Mouse (Mus musculus) thymus, postnatal 0 days (tissue): ENCODE results near the gene Engase. TPM values are rescaled to one million over a fixed set of nuclear protein-coding genes. Genes with fewer than 3 reads are reported as not detected.

Experiments used
- DNase-seq: peaks from one replicate; pipeline ENCODE4 v3.0.0-alpha.2; 2015; ENCODE audit warnings: low spot score
- polyA plus RNA-seq: library from polyadenylated mRNA; unstranded; fragments of >200 nt; fragmentation: Nextera tagmentation; extraction: Ambion mirVana; gene quantifications from 2 replicates; pipeline ENCODE4 v1.2.1, GENCODE M21; 2015

The Engase gene
- polyA plus RNA-seq, 1 experiment from 2014 or later = 16.0 TPM

- no peak for DNase-seq
Observed at GRCm38 (mm10) chr11:118453886-118454671, 22.6 kb upstream of the Engase start.

DNA sequence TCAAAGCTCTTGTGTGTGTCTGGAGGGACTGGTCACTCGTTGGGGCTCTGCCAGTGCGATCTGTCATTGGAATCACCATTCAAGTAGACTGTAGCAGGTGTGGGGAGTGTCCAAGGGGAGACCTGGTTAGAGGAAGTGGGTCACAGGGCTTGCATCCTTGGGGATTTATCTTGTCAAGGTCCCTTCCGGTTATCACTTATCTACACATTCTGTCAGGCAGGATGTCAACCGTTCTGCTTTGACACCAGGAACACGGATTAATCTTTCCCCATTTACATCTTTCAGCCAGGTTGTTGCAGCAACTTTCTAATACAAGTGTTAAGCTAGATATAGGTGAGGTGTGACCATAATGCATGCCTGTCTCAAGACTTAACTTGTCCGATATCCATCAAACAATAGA is 20.8 kb upstream of the Engase start:
- no peak for DNase-seq

DNA sequence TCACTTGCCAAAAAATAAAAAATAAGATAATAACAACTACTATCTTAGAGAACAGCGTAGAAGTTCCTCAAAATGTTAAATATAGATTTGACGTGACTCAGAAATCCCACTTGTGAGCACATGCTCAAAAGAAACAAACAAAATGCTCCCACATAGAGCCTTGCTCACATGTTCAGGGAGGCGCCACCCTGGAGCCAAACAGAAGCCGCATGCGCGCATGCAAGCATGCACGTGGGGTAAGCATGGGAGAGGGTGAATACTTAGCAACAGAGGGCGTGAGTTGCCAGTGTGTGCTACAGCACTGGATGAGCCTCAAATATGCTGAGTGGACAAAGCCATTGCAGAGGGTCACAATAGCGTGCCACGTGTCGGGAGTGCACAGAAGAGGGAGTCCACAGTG is 19.7 kb upstream of the Engase start:
- no peak for DNase-seq

DNA sequence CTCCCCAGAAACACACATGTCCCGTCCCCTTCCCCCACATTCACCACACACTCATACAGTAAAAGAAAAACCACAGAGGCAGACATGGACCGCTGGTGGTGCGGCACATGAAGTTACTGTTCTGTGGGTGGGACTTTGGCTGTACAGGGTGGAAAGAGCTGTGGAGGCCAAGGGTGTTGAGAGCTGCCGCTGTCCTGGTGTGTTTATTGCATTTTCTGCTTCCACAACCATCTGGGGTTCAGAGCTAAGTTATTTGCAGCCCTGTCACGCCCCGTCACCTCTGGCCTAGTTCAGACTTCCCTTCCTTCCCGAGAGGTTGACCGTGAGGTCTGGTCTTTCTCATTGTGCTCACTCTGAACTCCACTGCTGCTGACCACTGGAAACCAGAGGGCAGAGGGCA is 17.6 kb upstream of the Engase start:
- DNase-seq = peak; percentile 35

DNA sequence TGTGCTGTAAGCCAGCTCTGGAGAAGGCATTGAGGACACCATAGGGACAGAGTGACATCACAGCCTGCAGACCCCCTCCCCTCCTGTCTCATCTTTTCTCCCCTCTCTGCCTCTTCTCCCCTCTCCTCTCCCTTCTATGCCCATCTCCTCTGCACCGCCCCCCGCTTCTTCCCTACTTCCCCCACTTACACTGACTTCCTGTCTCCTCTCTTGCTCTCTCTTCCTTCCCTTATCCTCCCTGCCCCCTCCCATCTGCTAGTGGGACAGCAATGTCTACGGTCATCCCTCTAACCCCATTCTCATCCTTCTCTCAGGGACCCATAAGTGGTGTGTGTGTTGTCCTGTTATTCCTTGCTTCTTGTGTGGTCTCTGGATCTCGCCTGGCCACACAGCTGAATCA is 17.1 kb upstream of the Engase start:
- no peak for DNase-seq

GRCm38 (mm10) chr11:118460280-118460679 is 16.3 kb upstream of the Engase start:
- peak; percentile 46 for DNase-seq

DNA sequence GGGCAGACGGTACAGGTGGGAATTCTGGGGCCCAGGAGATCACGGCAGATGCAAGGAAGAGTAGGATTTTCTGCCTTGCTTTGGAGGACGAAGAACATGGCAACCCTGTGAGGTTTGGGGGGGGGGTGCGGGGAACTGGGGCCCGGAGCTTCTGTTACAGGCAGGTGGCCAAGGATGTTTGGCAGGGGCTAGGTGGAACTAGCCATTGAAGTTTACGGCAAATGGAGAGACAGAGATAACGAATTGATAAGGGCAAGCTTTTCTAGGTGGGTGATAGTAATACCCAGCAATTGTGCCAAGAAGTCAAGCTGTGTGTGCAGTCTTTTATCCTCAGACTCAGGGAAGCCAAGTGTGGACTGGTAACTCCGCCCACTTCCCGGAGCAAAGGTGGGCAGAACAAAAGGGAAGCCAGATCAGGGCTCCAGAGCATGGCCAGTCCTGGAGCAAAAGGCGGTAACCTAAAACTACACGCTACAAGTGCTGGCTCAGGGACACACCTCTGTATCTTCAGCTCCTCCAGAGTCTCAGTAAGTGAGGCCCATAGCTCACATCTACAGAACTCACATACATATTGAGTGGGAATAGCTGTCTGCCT is 9.1 kb upstream of the Engase start:
- DNase-seq = no peak

DNA sequence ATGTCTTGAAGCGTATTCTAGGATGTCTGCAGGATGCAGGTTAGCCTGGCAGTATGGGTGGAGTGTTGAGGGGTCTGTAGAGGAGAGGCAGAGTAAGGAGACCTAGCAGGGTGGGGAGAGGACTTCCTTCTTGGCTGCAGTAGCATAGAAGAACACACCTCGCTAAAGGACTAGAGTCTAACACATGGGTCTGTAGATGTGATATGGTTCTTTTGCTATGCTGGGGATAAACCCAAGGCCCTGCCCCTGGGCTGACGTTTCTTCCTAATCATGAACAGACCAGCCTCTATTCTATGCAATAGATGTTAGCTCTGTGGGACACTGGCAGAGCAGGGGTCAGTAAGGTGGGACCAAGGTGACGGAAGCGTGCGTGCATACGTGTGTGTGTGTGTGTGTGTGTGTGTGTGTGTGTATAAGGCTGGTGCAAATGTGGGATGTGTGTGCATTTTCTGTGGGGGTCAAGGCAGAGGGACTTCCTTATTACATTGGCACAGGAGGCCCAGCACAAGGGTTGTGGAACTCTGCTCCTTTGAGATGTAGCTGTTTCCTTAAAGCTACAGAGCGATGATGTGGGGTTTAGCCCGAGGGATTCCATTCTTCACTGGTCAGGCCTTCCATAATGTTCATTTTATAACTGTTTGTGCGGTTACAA is 7.0 kb upstream of the Engase start:
- DNase-seq = no peak

DNA sequence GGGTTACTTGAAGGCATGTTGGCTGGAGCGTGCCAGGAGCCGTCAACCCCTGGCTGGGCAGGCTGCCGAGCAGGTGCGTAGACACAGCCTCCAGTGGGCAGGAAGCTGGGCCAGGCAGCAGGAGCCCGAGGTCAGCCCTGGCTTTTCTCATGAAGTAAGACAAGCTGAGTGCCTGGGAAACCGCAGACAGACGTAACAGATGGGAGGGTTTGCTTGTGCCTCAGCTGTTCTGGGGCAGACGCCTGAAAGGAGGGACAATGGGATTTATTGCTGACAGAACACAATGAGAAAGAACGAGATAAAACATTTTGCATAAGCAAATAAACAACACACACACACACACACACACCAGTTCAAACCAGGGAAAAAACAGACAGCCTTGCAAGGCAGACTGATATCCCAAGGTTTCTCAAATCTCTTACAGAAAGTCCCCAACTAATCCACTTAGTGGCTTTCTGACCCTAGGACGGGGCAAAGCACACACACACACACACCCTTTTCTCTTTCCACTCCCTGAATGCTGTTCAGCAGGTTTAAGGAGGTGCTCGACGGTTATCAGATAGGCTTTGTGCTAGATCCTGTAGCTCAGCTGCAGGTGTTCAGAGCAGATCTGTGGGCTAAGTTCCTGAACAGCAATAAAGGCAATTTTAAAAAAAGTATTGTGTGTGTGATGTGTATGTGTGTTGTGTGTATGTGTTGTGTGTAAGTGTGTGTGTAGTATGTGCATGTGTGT is 6.2 kb upstream of the Engase start:
- peak; percentile 87 for DNase-seq

GRCm38 (mm10) chr11:118471676-118472075 is 5.0 kb upstream of the Engase start:
- DNase-seq = no peak

GRCm38 (mm10) chr11:118473161-118473560 is 3.5 kb upstream of the Engase start:
- no peak for DNase-seq

- no peak for DNase-seq
Observed at GRCm38 (mm10) chr11:118473842-118474500, 2.7 kb upstream of the Engase start.

- DNase-seq = no peak
Observed at GRCm38 (mm10) chr11:118475496-118476083, 1.0 kb upstream of the Engase start.

GRCm38 (mm10) chr11:118479776-118480175 is 3.1 kb downstream of the Engase start:
- DNase-seq = no peak

- DNase-seq = no peak
Observed at GRCm38 (mm10) chr11:118481231-118481630, 4.6 kb downstream of the Engase start.

- DNase-seq = no peak
Observed at GRCm38 (mm10) chr11:118481751-118482150, 5.1 kb downstream of the Engase start.

- DNase-seq = no peak
Observed at GRCm38 (mm10) chr11:118484169-118484568, 7.5 kb downstream of the Engase start.

- DNase-seq = no peak
Observed at GRCm38 (mm10) chr11:118485338-118485737, 8.7 kb downstream of the Engase start.

GRCm38 (mm10) chr11:118485780-118486179 is 9.2 kb downstream of the Engase start:
- DNase-seq = no peak

DNA sequence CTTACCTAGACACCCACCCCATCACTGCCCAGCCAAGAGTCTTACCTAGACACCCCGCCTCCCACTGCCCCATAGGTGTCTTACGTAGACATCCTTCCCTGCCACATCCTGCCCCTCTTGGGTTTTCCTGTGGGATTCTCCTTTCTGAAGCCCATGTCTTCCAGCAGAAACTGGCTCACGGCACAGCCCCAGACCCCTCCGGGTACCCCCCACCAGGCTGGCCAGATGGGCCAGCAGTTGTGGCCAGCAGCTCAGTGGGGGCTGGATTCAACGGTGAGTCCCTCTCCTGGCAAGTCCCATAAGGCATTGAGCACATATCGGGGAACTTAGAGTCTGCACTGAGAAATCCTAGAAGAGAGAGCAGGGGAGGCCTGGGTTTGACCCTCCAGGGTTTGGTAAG is 9.7 kb downstream of the Engase start:
- no peak for DNase-seq
